Mouse (Mus musculus): ENCODE results near the gene Scaf11. TPM values are rescaled to one million over a fixed set of nuclear protein-coding genes. Genes with fewer than 3 reads are reported as not detected.

Gene Scaf11
- polyA plus RNA-seq, 1 experiment from 2014 or later: 101 TPM

DNA sequence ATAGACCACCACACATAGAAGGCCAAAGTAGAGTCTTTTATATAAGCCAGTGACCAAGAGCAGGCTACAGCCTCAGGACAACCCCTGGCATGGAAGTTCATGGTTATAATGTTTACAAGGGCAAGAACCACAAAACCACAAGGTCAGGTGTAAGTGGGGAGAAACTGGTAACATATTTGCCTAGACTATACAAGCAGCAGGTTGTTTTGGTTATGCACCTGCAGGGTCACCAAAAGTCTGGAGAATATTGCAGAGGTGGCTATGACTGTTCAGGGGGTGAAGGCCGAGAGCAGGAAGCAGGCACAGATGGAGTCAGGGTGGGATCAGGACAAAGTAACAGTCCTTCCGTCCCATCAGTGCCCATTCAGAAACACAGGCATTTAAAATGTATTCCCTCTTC, 7.7 kb upstream of the Scaf11 start:
- DNase-seq (ENCODE audit: low spot score, missing footprints) (no peak), ATAC-seq (ENCODE audit: low FRiP score) (no peak)
- Histone ChIP-seq H3K9ac (ENCODE audit: low read length) (no peak overlapping the region), H3K4me2 (no peak overlapping the region), H3K27ac (ENCODE audit: low read depth, low read length) (no peak overlapping the region), H3K4me3 (ENCODE audit: low read depth, low read length) (no peak overlapping the region), H3K9me3 (ENCODE audit: control insufficient read depth, low read length) (no peaks in the 10 kb centered on the region), H3K36me3 (ENCODE audit: control insufficient read depth, insufficient read depth, low read length) (no peaks in the 10 kb centered on the region), H3K27me3 (ENCODE audit: control insufficient read depth, insufficient read depth, low read length) (no peaks in the 10 kb centered on the region), H3K4me1 (ENCODE audit: control insufficient read depth, insufficient read depth, low read length) (no peaks in the 10 kb centered on the region)
- 81% methylated on average over 2 of the region's 2 CpGs for WGBS

DNA sequence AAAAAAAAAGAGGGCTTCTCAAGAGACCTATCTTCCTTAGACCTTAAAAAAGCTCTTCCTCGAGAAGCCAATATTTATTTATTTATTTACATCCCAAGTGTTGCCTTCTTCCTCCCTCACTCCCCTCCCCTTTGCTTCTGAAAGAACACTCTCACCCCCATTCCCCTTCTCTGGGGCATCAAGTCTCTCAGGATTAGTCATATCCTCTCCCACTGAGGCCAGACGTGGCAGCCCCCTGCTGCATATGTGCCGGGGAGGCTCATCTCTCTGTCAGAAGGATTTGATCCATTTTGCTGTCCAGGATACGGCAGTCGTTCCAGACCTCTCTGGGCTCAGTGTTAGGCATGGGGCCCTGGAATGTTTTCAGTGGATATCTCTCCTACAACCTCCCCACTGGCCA, 7.2 kb upstream of the Scaf11 start:
- no peak for ATAC-seq (ENCODE audit: low FRiP score)
- WGBS: 76% methylated on average over 5 of the region's 5 CpGs
- Histone ChIP-seq H3K4me1 (ENCODE audit: control insufficient read depth, insufficient read depth, low read length) (no peaks in the 10 kb centered on the region), H3K4me2 (no peak overlapping the region), H3K36me3 (ENCODE audit: control insufficient read depth, insufficient read depth, low read length) (no peaks in the 10 kb centered on the region), H3K4me3 (ENCODE audit: low read depth, low read length) (no peak overlapping the region), H3K27me3 (ENCODE audit: control insufficient read depth, insufficient read depth, low read length) (no peaks in the 10 kb centered on the region), H3K9me3 (ENCODE audit: control insufficient read depth, low read length) (no peaks in the 10 kb centered on the region), H3K27ac (ENCODE audit: low read depth, low read length) (no peak overlapping the region), H3K9ac (ENCODE audit: low read length) (no peak overlapping the region)
- DNase-seq (ENCODE audit: low spot score, missing footprints): no peak

- H3K36me3 ChIP-seq (ENCODE audit: control insufficient read depth, insufficient read depth, low read length): no peaks in the 10 kb centered on the region
- H3K9me3 ChIP-seq (ENCODE audit: control insufficient read depth, low read length): no peaks in the 10 kb centered on the region
- no peak overlapping the region for H3K4me3 ChIP-seq (ENCODE audit: low read depth, low read length)
- ATAC-seq (ENCODE audit: low FRiP score) (no peak), DNase-seq (ENCODE audit: low spot score, missing footprints) (no peak)
- H3K4me2 ChIP-seq: no peak overlapping the region
- peaks cover 8% of the 10 kb centered on the region for H3K4me1 ChIP-seq (ENCODE audit: control insufficient read depth, insufficient read depth, low read length)
- H3K9ac ChIP-seq (ENCODE audit: low read length): no peak overlapping the region
- H3K27ac ChIP-seq (ENCODE audit: low read depth, low read length): no peak overlapping the region
- 92% methylated on average over 13 of the region's 13 CpGs for WGBS
- no peaks in the 10 kb centered on the region for H3K27me3 ChIP-seq (ENCODE audit: control insufficient read depth, insufficient read depth, low read length)
Measured at GRCm38 (mm10) chr15:96466362-96466903, 5.8 kb upstream of the Scaf11 start.

DNA sequence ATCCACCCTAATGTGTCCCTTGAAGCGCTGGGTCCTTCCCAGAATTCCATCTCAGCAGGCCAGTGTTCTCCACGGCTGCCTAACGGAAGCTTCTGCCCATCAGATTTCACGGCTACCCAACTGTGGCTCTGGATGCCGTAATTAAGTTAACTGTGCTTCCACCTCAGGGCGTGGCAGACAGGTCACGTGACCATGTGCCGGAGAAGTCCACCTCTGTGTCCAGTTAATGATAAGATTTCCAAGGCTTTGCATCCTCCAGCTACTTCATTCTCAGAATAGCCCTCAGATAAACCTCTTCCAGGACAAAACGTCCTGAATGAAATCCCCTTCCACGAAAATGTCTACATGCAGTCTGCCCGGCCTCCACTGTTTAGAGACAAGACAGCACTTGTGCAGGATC, 4.4 kb upstream of the Scaf11 start:
- WGBS: 86% methylated on average over 11 of the region's 11 CpGs
- no peak overlapping the region for H3K27ac ChIP-seq (ENCODE audit: low read depth, low read length)
- H3K9ac ChIP-seq (ENCODE audit: low read length): no peak overlapping the region
- DNase-seq (ENCODE audit: low spot score, missing footprints): no peak
- no peak overlapping the region for H3K4me3 ChIP-seq (ENCODE audit: low read depth, low read length)
- no peaks in the 10 kb centered on the region for H3K27me3 ChIP-seq (ENCODE audit: control insufficient read depth, insufficient read depth, low read length)
- ATAC-seq (ENCODE audit: low FRiP score): no peak
- peaks cover 8% of the 10 kb centered on the region for H3K4me1 ChIP-seq (ENCODE audit: control insufficient read depth, insufficient read depth, low read length)
- H3K4me2 ChIP-seq: no peak overlapping the region
- H3K36me3 ChIP-seq (ENCODE audit: control insufficient read depth, insufficient read depth, low read length): no peaks in the 10 kb centered on the region
- no peaks in the 10 kb centered on the region for H3K9me3 ChIP-seq (ENCODE audit: control insufficient read depth, low read length)

DNA sequence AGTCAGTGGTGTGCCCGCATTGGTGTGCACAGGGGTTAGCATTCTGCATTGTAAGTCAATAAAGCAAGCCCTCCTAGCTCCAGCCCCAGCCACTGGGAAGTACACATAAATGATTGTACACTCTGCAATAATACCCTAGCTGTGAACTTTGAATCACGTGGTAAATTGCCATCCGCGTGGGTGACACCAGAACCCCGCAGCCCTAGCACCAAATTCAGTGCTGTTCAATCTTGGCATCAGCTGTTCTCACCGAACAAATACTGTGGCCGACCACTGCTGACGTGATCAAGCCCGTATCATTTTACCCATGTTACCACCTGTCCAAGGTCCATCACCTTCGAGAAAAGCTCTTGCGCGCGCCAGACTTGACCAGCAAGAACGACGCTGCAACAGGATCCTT, 3.2 kb upstream of the Scaf11 start:
- DNase-seq (ENCODE audit: low spot score, missing footprints): no peak
- H3K4me2 ChIP-seq: no peak overlapping the region
- H3K27me3 ChIP-seq (ENCODE audit: control insufficient read depth, insufficient read depth, low read length): no peaks in the 10 kb centered on the region
- peaks cover 13% of the 10 kb centered on the region for H3K4me1 ChIP-seq (ENCODE audit: control insufficient read depth, insufficient read depth, low read length)
- H3K27ac ChIP-seq (ENCODE audit: low read depth, low read length): no peak overlapping the region
- WGBS: 97% methylated on average over 15 of the region's 15 CpGs
- no peak overlapping the region for H3K9ac ChIP-seq (ENCODE audit: low read length)
- H3K9me3 ChIP-seq (ENCODE audit: control insufficient read depth, low read length): no peaks in the 10 kb centered on the region
- H3K4me3 ChIP-seq (ENCODE audit: low read depth, low read length): no peak overlapping the region
- no peak for ATAC-seq (ENCODE audit: low FRiP score)
- no peaks in the 10 kb centered on the region for H3K36me3 ChIP-seq (ENCODE audit: control insufficient read depth, insufficient read depth, low read length)

DNA sequence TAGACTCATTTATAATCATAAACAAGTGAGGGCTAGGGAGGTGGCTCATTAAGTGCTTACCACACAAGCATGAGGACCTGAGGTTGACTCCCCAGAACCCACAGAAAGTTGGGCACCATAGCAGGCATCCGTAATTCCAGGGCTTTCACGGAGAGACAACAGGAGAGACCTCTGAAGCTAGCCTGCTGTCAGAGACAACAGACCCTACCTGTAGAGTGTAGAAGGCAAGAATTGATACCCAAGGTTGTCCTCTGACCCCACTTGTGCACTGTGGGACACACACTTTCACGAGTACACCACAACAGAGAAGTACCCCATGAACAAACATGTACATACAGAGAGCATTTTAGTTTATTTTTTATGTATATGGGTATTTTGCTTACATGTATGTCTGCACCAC, 2.0 kb upstream of the Scaf11 start:
- no peaks in the 10 kb centered on the region for H3K36me3 ChIP-seq (ENCODE audit: control insufficient read depth, insufficient read depth, low read length)

DNA sequence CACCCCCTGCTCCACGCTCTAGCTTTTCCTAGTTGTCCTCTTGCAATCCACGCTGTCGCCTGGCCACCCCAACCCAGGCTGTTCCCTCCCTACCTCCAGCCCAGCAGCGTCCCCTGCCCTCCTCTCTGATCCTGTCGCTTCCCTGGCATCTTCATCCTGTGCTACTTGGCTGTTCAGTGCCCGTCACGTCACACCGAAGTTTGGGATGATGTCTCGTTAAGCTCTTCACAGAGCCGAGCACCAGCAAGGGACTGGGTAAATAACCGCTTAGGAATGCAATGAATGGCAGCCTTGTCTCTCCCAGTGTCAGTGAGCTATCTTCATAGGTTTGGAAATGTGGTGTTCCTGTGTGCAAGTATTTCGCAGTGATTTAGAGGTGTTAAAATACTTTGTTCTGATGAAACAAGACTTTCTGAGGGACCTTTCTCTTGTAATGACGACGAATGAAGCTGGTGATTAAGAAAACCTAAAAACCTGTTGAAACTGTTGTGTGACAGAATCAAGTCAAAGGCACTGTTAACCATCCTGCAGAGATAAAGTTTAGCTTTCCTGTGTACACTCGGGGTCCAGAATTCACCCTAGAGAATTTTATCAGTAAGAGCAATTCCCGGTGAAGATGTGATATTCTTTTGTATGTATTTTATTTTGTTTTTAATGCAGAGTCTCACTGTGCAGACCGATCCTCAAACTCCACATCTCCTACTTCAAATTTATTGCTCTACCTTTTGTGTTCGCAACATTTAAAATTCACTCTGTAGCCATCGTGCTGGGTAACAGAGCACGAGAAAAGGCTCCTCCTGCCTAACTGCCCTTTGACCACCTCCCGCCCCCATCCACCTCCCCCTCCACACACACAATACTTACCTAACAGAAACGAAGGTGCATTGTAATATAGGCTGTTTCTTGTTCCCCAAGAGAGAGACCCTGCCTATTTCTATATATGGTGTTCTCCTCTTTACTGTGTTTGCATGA, 1.2 kb upstream of the Scaf11 start:
- Histone ChIP-seq H3K9ac (ENCODE audit: low read length) (peak overlapping the region; percentile 89), H3K27me3 (ENCODE audit: control insufficient read depth, insufficient read depth, low read length) (no peaks in the 10 kb centered on the region), H3K36me3 (ENCODE audit: control insufficient read depth, insufficient read depth, low read length) (no peaks in the 10 kb centered on the region), H3K27ac (ENCODE audit: low read depth, low read length) (peak overlapping the region; percentile 82), H3K4me3 (ENCODE audit: low read depth, low read length) (peak overlapping the region; percentile 98), H3K4me2 (peak overlapping the region; percentile 92), H3K9me3 (ENCODE audit: control insufficient read depth, low read length) (no peaks in the 10 kb centered on the region), H3K4me1 (ENCODE audit: control insufficient read depth, insufficient read depth, low read length) (peaks cover 13% of the 10 kb centered on the region)
- DNase-seq (ENCODE audit: low spot score, missing footprints) (peak; percentile 78), ATAC-seq (ENCODE audit: low FRiP score) (peak; percentile 49)
- 16% methylated on average over 22 of the region's 22 CpGs for WGBS

More for the DNA sequence above, 2.0 kb upstream of the Scaf11 start:
- no peak overlapping the region for H3K4me2 ChIP-seq
- H3K27ac ChIP-seq (ENCODE audit: low read depth, low read length): no peak overlapping the region
- H3K9ac ChIP-seq (ENCODE audit: low read length): no peak overlapping the region
- H3K9me3 ChIP-seq (ENCODE audit: control insufficient read depth, low read length): no peaks in the 10 kb centered on the region
- DNase-seq (ENCODE audit: low spot score, missing footprints) (no peak), ATAC-seq (ENCODE audit: low FRiP score) (no peak)
- H3K27me3 ChIP-seq (ENCODE audit: control insufficient read depth, insufficient read depth, low read length): no peaks in the 10 kb centered on the region
- H3K4me1 ChIP-seq (ENCODE audit: control insufficient read depth, insufficient read depth, low read length): peaks cover 13% of the 10 kb centered on the region
- H3K4me3 ChIP-seq (ENCODE audit: low read depth, low read length): no peak overlapping the region
- WGBS: 88% methylated on average over 3 of the region's 3 CpGs

DNA sequence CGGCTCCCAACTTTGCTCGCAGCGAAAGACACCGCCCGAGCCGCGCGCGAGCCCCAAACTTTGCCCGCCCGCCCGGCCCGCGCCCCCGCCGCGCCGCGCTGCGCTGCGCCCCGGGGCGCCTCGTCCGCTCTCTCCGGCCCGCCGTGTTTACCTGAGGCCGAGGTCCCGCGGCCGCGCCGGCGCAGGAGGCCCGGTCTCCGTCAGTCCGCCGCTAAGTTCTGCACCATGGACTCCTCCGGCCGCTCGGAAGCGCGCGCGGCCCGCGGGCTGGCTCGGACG, 253 bp downstream of the Scaf11 start:
- H3K36me3 ChIP-seq (ENCODE audit: control insufficient read depth, insufficient read depth, low read length): no peaks in the 10 kb centered on the region
- WGBS: 0% methylated on average over 30 of the region's 50 CpGs
- DNase-seq (ENCODE audit: low spot score, missing footprints) (no peak), ATAC-seq (ENCODE audit: low FRiP score) (no peak)
- peak overlapping the region; percentile 95 for H3K9ac ChIP-seq (ENCODE audit: low read length)
- peak overlapping the region; percentile 98 for H3K4me3 ChIP-seq (ENCODE audit: low read depth, low read length)
- H3K9me3 ChIP-seq (ENCODE audit: control insufficient read depth, low read length): no peaks in the 10 kb centered on the region
- H3K27me3 ChIP-seq (ENCODE audit: control insufficient read depth, insufficient read depth, low read length): no peaks in the 10 kb centered on the region
- H3K4me2 ChIP-seq: peak overlapping the region; percentile 65
- peaks cover 13% of the 10 kb centered on the region for H3K4me1 ChIP-seq (ENCODE audit: control insufficient read depth, insufficient read depth, low read length)
- H3K27ac ChIP-seq (ENCODE audit: low read depth, low read length): peak overlapping the region; percentile 96

DNA sequence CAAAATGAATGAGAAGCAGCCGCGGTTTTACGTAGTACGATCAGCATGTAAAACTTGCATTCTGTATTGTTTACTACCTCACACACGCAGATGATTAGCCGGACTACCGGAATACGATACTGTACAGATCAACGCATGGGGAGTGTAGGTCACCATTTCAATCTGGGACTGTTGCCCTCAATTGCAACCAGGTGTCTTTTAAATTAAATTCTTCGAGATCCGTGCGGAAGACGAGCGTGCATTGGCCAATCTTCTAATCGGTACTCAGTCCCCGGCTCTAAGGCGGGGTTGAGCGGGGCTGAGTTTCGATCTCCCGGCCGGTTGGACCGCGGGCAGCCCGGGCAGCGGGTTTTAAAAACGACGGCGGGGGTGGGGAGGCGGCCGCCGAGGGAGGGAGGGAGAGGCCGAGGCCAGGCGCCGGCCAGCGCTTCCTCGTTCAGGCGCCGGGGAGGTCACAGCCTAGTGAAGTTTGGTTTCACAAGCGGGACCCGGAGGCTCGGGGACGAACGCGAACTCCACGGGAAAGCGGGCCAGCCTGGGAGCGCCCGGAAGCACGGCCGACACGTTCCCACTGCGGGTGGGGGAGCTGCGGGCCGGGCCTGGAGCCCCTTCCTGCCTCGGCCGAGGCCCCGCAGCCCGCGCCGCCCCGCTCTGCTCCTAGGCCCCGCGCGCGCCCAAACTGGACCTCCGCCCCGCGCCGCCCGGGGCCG, 747 bp downstream of the Scaf11 start:
- under 1% methylated on average over 62 of the region's 71 CpGs for WGBS
- no peaks in the 10 kb centered on the region for H3K9me3 ChIP-seq (ENCODE audit: control insufficient read depth, low read length)
- DNase-seq (ENCODE audit: low spot score, missing footprints) (peak; percentile 94), ATAC-seq (ENCODE audit: low FRiP score) (peak; percentile 45)
- H3K4me1 ChIP-seq (ENCODE audit: control insufficient read depth, insufficient read depth, low read length): peaks cover 13% of the 10 kb centered on the region
- H3K27me3 ChIP-seq (ENCODE audit: control insufficient read depth, insufficient read depth, low read length): no peaks in the 10 kb centered on the region
- no peaks in the 10 kb centered on the region for H3K36me3 ChIP-seq (ENCODE audit: control insufficient read depth, insufficient read depth, low read length)
- H3K4me2 ChIP-seq: peak overlapping the region; percentile 65
- H3K27ac ChIP-seq (ENCODE audit: low read depth, low read length): peak overlapping the region; percentile 96
- peak overlapping the region; percentile 95 for H3K9ac ChIP-seq (ENCODE audit: low read length)
- peak overlapping the region; percentile 98 for H3K4me3 ChIP-seq (ENCODE audit: low read depth, low read length)
